Mouse (Mus musculus) liver, embryonic 12.5 days (tissue): Measurements from ENCODE around the gene Rgs8. TPM values are rescaled to one million over a fixed set of nuclear protein-coding genes. Genes with fewer than 3 reads are reported as not detected.

Experiments used
- ATAC-seq: fragments of 200-750 bp; cut with Nextera tagmentation; 2 replicates; pipeline ENCODE4 v1.8.0; 2017; ENCODE audit warnings: moderate number of reproducible peaks, mild to moderate bottlenecking, moderate library complexity
- H3K27ac ChIP-seq: fragments of 300-500 bp; sonication (generic); 2 replicates; pipeline ENCODE4 v1.5.1; 2016; ENCODE audit warnings: mild to moderate bottlenecking
- H3K27me3 ChIP-seq: fragments of 300-500 bp; sonication (generic); replicated peaks from 2 replicates; pipeline ENCODE4 v1.6.1; 2016; ENCODE audit warnings: mild to moderate bottlenecking, moderate library complexity
- H3K36me3 ChIP-seq: fragments of 300-500 bp; sonication (generic); 2 replicates; pipeline ENCODE4 v1.6.1; 2016; ENCODE audit warnings: mild to moderate bottlenecking, moderate library complexity
- H3K4me1 ChIP-seq: fragments of 300-500 bp; sonication (generic); 2 replicates; pipeline ENCODE4 v1.6.1; 2016
- H3K4me2 ChIP-seq: fragments of 300-500 bp; sonication (generic); 2 replicates; pipeline ENCODE4 v1.6.1; 2016; ENCODE audit warnings: mild to moderate bottlenecking, moderate library complexity
- H3K4me3 ChIP-seq: fragments of 300-500 bp; sonication (generic); 2 replicates; pipeline ENCODE4 v1.5.1; 2016; ENCODE audit warnings: mild to moderate bottlenecking, moderate library complexity
- H3K9ac ChIP-seq: fragments of 300-500 bp; sonication (generic); 2 replicates; pipeline ENCODE4 v1.6.1; 2016; ENCODE audit warnings: mild to moderate bottlenecking, moderate library complexity
- H3K9me3 ChIP-seq: fragments of 300-500 bp; sonication (generic); replicated peaks from 2 replicates; pipeline ENCODE4 v1.6.1; 2016; ENCODE audit warnings: mild to moderate bottlenecking, moderate library complexity
- WGBS: fragments of 180-500 bp; shearing (Covaris S2); methylation state at CpG from one replicate; pipeline ENCODE4 v1.1.7; 2016; ENCODE audit not compliant: insufficient replicate concordance; 5-methylcytosine and 5-hydroxymethylcytosine counted together
- polyA plus RNA-seq: library from polyadenylated mRNA; unstranded; fragments of >200 nt; fragmentation: Nextera tagmentation; extraction: Ambion mirVana; gene quantifications from 2 replicates; pipeline ENCODE4 v1.2.1, GENCODE M21; 2016

Gene Rgs8
- polyA plus RNA-seq, 1 experiment from 2014 or later = 0.10 TPM

DNA sequence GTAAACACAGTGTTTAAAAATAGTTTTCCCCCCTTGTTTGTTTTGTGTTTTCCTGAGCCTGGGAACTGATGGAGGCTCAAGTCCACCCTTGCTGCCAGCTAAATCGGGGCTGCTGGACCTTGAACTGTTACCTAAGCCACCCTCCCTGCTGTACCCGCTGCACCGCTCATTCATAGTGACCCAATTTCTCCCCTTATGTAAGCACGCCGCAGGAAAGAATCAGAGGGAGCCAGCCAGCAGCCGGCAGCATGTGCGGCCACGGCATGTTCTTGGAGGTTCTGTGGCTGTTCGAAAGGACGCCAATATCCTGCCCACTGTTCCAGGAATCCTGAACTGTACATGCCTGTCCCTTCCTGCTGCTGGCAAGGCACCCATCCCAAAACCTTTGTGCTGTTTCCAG lies 26.3 kb downstream of the Rgs8 start:
- Histone ChIP-seq H3K27me3 (no peaks in the 10 kb centered on the region; the same call in 1 of the 2 replicates), H3K27ac (peak overlapping the region; percentile 60; the same call in 1 of the 2 replicates), H3K36me3 (no peaks in the 10 kb centered on the region), H3K9ac (no peak overlapping the region), H3K9me3 (no peaks in the 10 kb centered on the region), H3K4me1 (no peaks in the 10 kb centered on the region), H3K4me2 (no peak overlapping the region), H3K4me3 (no peak overlapping the region)
- 60% methylated on average over 10 of the region's 10 CpGs for WGBS
- ATAC-seq = peak; percentile 69

GRCm38 (mm10) chr1:153679653-153680052 lies 26.8 kb downstream of the Rgs8 start:
- Histone ChIP-seq H3K9ac (no peak overlapping the region), H3K36me3 (no peaks in the 10 kb centered on the region), H3K9me3 (no peaks in the 10 kb centered on the region), H3K27ac (peak overlapping the region; percentile 60; the same call in 1 of the 2 replicates), H3K4me3 (no peak overlapping the region), H3K4me1 (no peaks in the 10 kb centered on the region), H3K27me3 (no peaks in the 10 kb centered on the region; the same call in 1 of the 2 replicates), H3K4me2 (no peak overlapping the region)
- WGBS = 58% methylated on average over 3 of the region's 3 CpGs
- ATAC-seq = no peak

DNA sequence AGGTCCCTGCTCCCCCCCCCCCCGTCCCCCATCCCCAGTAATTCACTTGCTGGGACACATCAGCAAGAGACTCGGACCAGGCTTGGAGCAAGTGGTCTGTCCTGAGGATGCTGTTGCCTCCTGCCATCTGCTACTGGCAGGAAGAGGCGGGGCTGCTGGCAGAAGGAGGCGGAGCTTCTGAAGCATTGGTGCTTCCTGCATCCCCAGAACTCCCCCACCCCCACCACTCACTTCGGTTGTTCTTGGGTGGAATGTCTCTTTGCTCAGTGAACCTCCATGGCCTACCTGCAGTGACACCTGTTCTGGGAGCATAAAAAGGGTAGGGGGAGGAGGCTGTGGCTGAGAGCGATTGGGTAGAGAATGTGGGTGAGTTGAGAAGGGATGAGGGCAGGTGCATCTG lies 27.5 kb downstream of the Rgs8 start:
- H3K4me3 ChIP-seq = no peak overlapping the region
- 48% methylated on average over 6 of the region's 6 CpGs for WGBS
- H3K9ac ChIP-seq = no peak overlapping the region
- no peaks in the 10 kb centered on the region for H3K4me1 ChIP-seq
- H3K9me3 ChIP-seq = no peaks in the 10 kb centered on the region
- no peak overlapping the region for H3K4me2 ChIP-seq
- no peak overlapping the region for H3K27ac ChIP-seq
- no peaks in the 10 kb centered on the region for H3K36me3 ChIP-seq
- no peak for ATAC-seq
- H3K27me3 ChIP-seq = no peaks in the 10 kb centered on the region; the same call in 1 of the 2 replicates

DNA sequence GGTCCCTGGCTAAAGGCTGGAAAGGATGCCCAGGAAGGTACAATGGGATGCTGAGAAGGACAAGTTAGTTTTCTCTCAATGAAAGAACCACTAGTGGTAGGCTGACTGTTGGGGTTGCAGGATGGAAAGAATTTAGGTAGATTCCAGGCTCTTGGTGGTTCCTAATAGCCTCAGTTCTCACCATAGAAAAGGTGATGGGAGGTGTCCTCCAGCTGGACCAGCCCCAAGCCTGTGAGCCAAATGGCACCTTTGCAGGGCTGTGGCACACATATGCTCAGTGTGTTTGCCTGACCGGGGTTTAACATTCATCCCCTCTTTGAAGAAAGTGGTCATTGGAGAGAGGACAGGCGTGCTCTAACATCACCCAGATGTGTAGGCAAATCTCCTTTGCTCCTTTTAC lies 28.2 kb downstream of the Rgs8 start:
- Histone ChIP-seq H3K4me1 (no peaks in the 10 kb centered on the region), H3K9ac (no peak overlapping the region), H3K36me3 (no peaks in the 10 kb centered on the region), H3K4me3 (no peak overlapping the region), H3K4me2 (no peak overlapping the region), H3K9me3 (no peaks in the 10 kb centered on the region), H3K27ac (no peak overlapping the region), H3K27me3 (no peaks in the 10 kb centered on the region; the same call in 1 of the 2 replicates)
- no peak for ATAC-seq
- WGBS = 58% methylated on average over 2 of the region's 2 CpGs

GRCm38 (mm10) chr1:153683190-153683589 lies 30.4 kb downstream of the Rgs8 start:
- no peak overlapping the region for H3K4me3 ChIP-seq
- H3K4me1 ChIP-seq = no peaks in the 10 kb centered on the region
- no peaks in the 10 kb centered on the region for H3K27me3 ChIP-seq
- H3K9me3 ChIP-seq = no peaks in the 10 kb centered on the region
- no peaks in the 10 kb centered on the region for H3K36me3 ChIP-seq
- no peak overlapping the region for H3K27ac ChIP-seq
- H3K9ac ChIP-seq = no peak overlapping the region
- H3K4me2 ChIP-seq = no peak overlapping the region
- 65% methylated on average over 11 of the region's 11 CpGs for WGBS
- no peak for ATAC-seq

GRCm38 (mm10) chr1:153685630-153686029 lies 32.8 kb downstream of the Rgs8 start:
- H3K27ac ChIP-seq = no peak overlapping the region
- no peaks in the 10 kb centered on the region for H3K4me1 ChIP-seq
- WGBS = 61% methylated on average over 3 of the region's 3 CpGs
- no peak overlapping the region for H3K9ac ChIP-seq
- H3K4me3 ChIP-seq = no peak overlapping the region
- no peaks in the 10 kb centered on the region for H3K9me3 ChIP-seq
- ATAC-seq = no peak
- no peak overlapping the region for H3K4me2 ChIP-seq
- no peaks in the 10 kb centered on the region for H3K27me3 ChIP-seq
- H3K36me3 ChIP-seq = no peaks in the 10 kb centered on the region

GRCm38 (mm10) chr1:153692526-153692925 lies 39.7 kb downstream of the Rgs8 start:
- H3K4me2 ChIP-seq = no peak overlapping the region
- no peaks in the 10 kb centered on the region for H3K4me1 ChIP-seq
- WGBS = 57% methylated on average over 6 of the region's 6 CpGs
- no peak overlapping the region for H3K4me3 ChIP-seq
- H3K36me3 ChIP-seq = no peaks in the 10 kb centered on the region
- H3K9ac ChIP-seq = no peak overlapping the region
- no peak for ATAC-seq
- no peak overlapping the region for H3K27ac ChIP-seq
- H3K27me3 ChIP-seq = no peaks in the 10 kb centered on the region
- no peaks in the 10 kb centered on the region for H3K9me3 ChIP-seq

DNA sequence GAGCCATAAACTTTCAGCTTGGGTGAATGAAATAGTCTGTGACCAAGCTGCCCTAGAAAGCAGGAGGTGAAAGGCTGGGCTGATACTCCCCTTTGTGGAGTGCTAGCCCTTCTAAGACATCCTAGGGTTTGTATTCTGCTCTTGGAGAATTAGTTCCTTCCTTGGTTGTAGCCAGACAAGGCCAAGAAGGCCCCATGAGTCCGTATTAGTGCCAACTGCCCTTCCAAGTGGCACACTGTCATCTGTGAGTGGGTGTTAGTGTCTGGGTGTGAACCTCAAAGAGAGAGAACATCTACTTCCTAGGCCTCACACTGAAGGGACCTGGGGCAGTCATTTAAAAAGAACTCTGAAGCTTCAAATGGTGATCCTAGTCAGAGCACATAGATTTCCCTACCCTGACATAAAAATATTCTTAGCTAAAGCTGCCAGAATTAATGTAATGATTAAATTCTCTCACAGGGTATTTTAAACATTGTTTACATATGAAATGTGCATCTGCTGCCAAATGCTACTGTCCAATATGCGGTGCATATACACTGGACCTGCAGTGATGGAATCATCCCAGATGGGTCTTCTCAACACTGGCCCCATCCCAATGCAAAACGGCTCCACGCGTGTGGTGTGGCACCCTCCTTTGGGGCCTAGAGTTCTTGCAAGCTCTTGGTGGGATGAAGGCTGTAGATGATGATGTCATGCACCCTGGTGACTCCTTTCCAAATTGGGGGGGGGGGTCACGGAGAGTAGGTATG lies 41.7 kb downstream of the Rgs8 start:
- Histone ChIP-seq H3K4me1 (no peaks in the 10 kb centered on the region), H3K9me3 (no peaks in the 10 kb centered on the region), H3K36me3 (no peaks in the 10 kb centered on the region), H3K27me3 (no peaks in the 10 kb centered on the region), H3K4me2 (no peak overlapping the region), H3K4me3 (no peak overlapping the region), H3K9ac (no peak overlapping the region), H3K27ac (no peak overlapping the region)
- WGBS = 75% methylated on average over 6 of the region's 6 CpGs
- no peak for ATAC-seq

- no peak overlapping the region for H3K4me3 ChIP-seq
- H3K4me1 ChIP-seq = no peaks in the 10 kb centered on the region
- H3K36me3 ChIP-seq = no peaks in the 10 kb centered on the region
- no peak for ATAC-seq
- H3K9me3 ChIP-seq = no peaks in the 10 kb centered on the region
- no peaks in the 10 kb centered on the region for H3K27me3 ChIP-seq
- no peak overlapping the region for H3K4me2 ChIP-seq
- H3K27ac ChIP-seq = no peak overlapping the region
- no peak overlapping the region for H3K9ac ChIP-seq
- WGBS = 76% methylated on average over 10 of the region's 10 CpGs
Measured at GRCm38 (mm10) chr1:153695398-153695797, 42.6 kb downstream of the Rgs8 start.

DNA sequence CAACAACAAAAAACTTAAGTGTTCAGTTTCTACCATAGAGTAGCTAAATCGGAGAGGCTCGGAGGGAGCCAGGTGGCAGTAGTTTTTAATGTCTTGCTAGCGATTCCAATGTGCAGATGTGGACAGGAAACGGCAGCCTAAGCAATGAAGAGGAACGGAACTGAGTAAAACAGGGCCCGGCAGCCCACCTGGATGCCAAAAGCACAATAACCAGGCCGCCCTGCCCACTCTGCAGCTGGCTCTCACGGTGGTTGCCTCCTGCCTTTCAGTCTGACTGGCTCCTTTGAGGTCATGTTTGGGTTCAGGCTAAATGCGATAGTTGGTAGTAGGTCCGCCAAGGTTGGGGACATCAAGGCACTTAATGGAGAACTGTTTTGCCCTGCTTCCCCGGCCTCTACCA lies 43.3 kb downstream of the Rgs8 start:
- 79% methylated on average over 11 of the region's 11 CpGs for WGBS
- H3K4me3 ChIP-seq = no peak overlapping the region
- ATAC-seq = no peak
- no peaks in the 10 kb centered on the region for H3K36me3 ChIP-seq
- H3K4me1 ChIP-seq = no peaks in the 10 kb centered on the region
- H3K9ac ChIP-seq = no peak overlapping the region
- H3K27me3 ChIP-seq = no peaks in the 10 kb centered on the region
- no peak overlapping the region for H3K4me2 ChIP-seq
- H3K9me3 ChIP-seq = no peaks in the 10 kb centered on the region
- H3K27ac ChIP-seq = no peak overlapping the region

DNA sequence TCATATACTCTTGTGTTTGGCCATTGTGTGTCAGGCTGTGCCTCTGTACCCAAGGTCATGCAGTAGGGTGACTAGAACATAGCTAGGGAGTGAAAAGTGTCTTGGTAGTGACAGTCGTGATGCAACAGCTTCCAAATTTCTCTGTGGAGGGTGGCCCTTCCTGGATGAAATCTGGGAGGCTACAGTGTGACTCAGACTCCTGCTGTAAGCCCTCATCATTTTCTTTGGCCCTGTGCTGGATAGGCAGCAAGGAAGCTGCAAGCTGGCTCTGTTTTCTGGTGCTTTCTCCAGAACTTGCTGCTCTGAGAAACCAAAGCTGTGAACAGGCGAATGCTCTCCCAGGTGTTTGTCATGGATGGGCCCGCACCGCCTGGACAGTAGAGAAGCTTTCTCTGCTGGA lies 43.7 kb downstream of the Rgs8 start:
- ATAC-seq = no peak
- 80% methylated on average over 4 of the region's 4 CpGs for WGBS
- Histone ChIP-seq H3K9ac (no peak overlapping the region), H3K9me3 (no peaks in the 10 kb centered on the region), H3K4me2 (no peak overlapping the region), H3K27me3 (no peaks in the 10 kb centered on the region), H3K4me1 (no peaks in the 10 kb centered on the region), H3K36me3 (no peaks in the 10 kb centered on the region), H3K4me3 (no peak overlapping the region), H3K27ac (no peak overlapping the region)

- no peak overlapping the region for H3K4me2 ChIP-seq
- H3K27ac ChIP-seq = no peak overlapping the region
- H3K4me1 ChIP-seq = no peaks in the 10 kb centered on the region
- H3K9ac ChIP-seq = no peak overlapping the region
- no peaks in the 10 kb centered on the region for H3K27me3 ChIP-seq
- 70% methylated on average over 16 of the region's 16 CpGs for whole genome bisulfite sequencing
- H3K9me3 ChIP-seq = no peaks in the 10 kb centered on the region
- H3K4me3 ChIP-seq = no peak overlapping the region
- 0 out of 2 replicates have a peak, but pooled peaks have one; percentile 49 for ATAC-seq
- H3K36me3 ChIP-seq = no peaks in the 10 kb centered on the region
Measured at GRCm38 (mm10) chr1:153697581-153698251, 44.9 kb downstream of the Rgs8 start.
